Mouse (Mus musculus) ovary, postnatal 36 days (tissue): Measurements from ENCODE around the gene Larp1.
A peak's percentile ranks its signal among the peaks of the same experiment; 100 is the strongest.

Experiments
- DNase-seq: peaks from one replicate; pipeline ENCODE4 v3.0.0; 2022; ENCODE audit warnings: low spot score, mixed read lengths

Gene Larp1

DNA sequence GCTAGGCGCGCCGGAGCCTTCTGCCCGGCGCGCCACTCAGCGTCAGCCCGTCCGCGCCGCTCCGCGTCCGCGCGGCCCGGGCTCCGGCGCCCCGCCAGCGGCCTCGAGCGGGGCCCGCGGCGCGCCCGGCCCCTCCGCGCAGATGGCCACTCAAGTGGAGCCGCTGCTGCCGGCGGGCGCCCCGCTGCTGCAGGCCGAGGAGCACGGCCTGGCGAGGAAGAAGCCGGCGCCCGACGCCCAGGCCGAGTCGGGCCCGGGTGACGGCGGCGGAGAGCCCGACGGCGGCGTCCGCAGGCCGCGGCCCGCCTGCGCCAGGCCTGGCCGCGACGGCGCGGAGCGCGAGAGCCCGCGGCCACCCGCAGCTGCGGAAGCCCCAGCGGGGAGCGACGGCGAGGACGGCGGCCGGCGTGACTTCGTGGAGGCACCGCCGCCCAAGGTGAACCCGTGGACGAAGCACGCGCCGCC, at the start of gene Larp1:
Gene Larp1, plus strand, starts transcription at position 14 of the 465 bp plus-strand sequence.
- DNase-seq = no peak

DNA sequence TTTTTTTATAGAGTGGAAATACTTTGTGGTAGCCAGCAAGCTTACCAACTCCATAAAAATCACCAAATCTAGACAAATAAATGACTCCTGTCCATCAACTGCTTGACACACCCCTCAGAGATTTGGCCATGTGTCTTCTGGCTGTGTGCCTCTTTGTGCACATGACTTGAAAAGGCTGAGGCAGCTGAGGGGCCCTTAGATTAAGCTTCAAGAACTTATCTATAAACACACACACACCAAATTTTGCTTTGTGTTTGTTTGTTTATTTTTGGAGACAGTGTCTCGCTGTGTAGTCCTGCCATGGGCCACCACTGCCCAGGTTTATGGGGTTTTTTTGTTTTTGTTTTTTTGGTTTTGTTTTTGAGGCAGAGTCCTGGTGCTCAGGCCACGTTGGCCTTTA, 48.9 kb upstream of the Larp1 start:
- no peak for DNase-seq

DNA sequence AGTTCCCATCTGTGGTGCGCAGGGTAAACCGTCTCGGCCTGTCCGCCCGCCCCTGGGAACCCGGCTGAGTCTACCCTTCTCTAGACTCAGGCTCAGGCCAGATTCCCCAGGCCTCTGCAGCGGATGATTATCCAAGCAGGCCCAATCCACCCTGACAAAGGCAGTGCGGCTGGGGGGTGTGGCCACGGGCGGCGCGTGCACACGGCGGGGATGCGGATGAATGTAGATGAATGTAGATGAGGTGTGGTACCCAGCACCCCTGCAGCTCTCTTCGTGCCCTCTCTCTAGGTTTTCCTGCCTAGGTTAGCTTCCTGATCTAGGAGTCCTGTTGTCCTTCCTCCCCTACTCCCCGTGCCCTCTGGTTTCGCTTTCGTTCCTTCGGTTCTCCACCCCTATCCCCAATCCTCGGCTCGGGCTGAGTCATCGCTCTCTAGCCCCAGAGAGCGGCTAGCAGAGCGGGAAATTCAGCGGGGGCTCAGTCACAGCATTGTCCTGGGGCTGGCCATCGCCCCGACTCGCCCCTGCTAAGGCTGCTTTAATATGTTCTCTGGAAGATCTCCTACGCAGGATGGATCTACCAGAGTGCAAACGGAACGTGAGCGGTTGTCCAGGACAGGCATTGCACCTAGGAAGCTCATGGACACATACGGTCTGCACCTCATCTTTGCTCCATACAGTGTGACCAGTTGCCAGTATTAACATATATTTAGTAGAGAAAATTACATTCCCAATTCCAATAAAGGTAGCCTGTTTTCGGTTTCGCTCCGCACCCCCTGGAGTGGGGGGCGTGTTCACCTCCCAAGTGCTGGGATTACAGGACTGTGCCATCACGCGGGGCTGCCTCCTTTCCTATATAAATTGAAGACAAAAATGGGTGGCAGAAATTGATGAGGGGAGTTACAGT, 46.2 kb upstream of the Larp1 start:
- DNase-seq = peak; percentile 81

DNA sequence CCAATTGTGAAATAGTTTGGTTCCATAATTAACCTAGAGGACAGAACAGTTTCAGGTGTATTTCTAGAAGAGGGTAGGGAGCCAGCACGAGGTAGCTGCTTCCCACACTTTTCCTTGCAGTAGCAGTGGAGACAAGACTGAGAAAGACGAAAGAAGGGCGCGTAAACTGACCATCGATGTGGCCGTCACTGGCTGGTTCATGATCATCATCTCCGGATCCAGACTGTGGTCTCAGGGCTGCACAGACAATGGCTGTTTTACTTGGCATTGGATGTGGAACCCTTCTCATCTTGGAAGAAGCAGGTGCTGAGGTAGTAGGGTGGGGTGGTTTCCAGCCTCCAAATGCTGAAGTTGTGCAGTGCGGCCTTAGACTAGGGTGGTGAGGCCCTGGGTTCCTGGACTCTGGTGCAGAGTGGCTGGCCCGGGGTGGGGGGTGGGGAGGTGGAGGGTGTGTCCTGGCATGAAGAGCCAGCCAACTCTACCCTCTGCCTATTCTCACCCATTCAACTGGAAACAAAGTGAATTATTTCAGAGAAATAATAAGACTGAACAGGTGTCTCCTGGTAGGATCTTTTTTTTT, 45.5 kb upstream of the Larp1 start:
- DNase-seq = no peak

DNA sequence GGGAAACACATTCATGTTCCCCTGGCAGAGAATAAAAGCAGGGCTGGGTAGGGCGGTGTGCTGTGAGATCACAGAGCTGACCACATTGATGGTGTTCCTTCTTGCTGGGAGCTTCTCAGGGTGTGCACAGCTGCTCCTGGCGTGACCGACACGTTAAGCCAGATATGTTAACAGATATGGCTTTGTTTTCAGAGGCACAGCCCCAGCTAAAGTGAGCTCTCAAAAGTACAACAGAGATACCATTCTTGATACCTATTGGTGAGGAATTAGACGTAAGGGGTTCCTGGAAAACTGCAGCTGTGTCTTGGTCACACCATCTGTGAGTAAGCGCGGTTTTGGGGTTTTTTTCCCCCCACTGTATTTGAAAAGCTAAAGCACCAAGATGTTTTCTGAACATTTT, 42.2 kb upstream of the Larp1 start:
- no peak for DNase-seq

DNA sequence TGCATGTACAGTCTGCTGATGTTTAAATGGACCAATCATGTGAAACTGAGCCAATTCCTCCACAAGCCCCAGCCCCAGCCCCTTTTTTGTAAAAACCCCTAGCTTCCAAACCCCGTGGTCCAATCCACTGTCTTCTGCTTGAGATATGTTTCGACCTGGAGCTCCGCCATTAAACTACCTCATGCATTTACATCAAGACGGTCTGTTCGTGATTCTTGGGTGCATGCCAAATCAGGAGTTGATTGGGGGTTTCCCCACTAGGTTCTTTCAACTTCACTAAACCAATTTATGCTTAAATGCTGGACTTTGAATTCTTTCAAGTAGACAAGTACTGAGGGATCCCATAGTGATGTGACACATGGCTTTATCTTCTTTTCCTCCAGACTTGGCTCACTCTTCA, 40.6 kb upstream of the Larp1 start:
- DNase-seq = no peak

DNA sequence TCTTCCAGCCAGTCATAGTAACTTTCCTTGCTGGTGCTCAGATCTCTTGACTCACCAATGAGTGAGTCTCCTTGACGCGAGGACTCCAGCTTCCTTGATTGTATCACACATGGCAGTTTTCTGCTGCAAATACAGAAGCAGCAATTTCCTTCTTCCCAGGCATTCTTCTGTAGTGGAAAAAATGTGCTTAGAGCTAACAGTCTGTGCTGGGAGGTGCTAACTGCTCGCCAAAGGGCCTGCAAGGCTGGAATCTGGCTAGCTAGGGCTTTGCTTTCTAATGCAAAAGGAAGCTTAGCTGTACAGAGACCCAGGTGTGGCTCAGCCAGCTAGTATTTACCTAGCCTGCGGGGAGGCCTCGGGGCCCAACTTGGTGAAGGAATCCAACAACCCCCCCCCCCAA, 38.3 kb upstream of the Larp1 start:
- no peak for DNase-seq

DNA sequence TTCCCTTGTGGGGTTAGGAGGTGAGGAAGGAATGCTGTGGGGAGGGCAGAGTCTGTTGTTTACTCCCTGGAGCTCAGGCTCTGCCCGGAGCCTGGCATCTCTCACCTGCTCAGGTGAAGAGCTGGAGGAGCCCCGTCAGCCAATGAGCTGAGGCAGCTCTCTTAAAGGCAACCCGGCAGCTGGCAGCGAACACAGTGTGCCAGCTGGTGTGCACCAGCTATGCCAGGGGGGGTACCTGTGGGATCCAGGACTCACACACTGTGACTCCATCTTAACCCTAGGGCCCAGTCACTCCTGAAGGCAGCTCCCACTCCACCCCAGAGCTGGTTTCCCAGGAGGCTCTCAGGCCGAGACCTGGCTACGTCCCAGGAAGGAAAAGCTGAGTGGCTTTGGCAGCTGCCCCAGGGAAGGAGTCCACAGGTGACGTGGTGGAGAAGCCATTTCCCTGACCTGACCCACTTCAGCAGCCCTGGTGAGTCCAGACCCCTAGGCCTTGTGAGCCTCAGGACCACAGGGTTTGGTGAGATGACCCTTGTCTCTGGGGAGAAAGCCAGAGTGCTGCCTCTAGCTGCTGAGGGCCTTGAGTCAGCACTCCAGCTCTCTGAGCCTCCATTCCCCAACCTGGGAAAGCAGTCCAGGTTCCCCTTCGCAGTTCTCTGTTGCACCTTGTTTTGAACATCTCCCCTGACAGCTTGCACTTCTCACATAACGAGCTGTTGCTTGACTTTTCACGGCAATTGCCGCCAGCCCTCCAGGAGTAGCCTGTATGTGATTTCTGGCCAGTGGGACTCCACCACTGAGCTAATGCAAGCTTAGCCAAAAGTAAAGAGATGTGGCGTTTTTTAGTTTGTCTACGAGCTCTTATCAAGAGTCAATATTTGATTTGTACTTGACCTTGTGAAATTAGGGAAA, 35.6 kb upstream of the Larp1 start:
- DNase-seq = peak; percentile 50

DNA sequence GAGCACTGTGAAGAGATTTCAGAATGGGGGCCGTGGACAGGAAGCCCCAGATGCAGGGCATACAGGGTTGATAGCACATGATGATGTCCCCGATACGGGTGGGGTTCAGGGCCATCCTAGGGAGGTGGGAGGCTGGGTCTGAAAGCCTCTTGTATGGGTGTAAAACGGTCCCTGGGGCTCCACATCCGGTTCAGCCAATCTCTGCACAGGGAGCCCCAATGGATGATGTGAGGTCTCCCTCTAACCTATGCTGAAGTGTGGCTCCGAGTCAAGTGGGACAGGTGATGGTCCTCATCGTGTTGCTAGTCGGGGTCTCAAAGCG, 35.0 kb upstream of the Larp1 start:
- no peak for DNase-seq

DNA sequence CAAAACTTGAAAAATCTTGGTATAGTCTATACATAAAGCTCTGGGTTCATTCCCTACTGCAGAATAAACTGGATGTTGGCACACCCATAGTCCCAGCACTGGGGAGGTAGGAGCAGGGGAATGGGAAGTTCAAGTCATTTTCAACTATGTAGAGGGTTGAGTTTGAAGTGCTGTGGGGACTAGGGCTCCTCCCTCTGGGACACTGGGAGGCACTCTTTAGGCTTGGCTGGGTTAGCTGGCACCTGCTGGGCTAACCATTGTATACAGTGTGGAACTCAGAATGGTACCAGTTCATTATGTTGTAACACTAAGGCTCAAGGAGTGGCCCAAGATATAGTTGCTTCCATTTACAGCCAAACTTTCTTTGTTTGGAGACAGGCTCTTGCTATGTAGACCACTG, 33.0 kb upstream of the Larp1 start:
- DNase-seq = no peak

DNA sequence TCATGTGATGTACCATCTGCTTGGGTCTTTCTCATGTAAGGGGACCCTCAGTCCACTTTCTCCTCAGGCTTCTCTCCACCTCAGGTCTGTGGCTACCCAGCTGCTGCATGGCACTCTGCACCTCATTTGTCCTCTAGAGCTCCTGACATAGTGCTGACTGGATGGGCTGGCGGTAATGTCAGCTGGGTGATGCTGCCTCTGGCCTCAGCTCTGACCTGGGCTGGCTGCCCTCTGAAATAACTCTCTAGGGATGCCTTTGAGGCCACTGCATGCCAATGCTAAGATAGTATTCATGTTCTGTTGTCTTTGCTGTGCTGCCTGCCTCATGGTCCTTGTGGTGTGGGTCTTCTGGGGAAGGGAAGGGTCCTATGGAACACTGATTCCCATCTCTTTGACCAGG, 31.2 kb upstream of the Larp1 start:
- no peak for DNase-seq

DNA sequence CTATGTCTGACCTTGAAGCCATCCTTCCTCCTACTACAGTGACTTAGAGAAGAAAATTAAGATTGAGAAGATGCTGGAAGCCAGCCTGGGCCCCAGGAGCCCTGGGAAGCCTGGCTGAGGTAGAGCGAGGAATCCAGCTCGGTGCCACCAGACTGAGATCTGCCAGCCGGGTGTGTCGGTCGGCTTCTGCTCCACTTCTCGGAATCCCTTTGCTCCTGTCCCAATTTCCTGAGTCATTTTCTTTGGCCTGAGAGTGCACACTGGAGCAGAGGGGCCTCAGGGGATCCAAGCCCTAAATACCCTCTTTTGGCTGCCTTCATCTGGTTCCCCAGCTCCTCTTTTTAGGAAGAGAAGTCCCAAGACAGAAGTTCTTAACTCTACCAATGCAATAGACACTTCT, 29.2 kb upstream of the Larp1 start:
- no peak for DNase-seq

DNA sequence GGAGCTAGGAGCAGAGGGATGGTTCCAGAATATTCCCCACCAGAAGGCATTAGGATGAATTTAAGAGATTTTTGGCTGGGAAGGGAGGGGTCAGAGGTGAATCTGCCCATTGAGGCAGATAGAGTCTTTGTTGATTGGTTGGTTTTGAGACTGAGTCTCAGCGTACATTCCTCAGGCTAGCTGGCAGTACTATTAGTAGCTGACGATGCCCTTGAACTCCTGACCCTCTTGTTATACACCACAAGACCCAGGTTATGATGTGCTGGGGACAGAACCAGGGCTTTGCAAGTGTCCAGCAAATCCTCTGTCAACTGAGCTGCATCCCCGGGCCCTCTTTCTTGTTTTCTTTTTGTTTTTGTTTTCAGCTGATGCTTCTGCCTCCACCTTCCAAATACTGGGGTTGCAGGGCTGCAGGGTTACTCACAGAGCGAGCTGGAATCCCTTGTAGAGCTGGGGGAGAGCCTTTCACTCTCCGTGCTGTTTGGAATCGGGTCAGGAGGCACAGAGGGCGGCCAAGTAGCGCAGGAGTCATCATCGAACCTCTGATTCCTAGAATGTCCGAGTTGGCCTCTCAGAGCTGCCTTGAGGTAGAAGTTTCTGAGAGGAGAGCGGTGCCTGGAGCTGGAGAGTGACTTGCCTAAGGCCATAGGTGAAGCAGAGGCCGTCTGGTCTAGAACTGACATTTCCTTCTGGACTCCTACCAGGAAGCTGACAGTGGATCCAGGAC, 27.6 kb upstream of the Larp1 start:
- DNase-seq = no peak

DNA sequence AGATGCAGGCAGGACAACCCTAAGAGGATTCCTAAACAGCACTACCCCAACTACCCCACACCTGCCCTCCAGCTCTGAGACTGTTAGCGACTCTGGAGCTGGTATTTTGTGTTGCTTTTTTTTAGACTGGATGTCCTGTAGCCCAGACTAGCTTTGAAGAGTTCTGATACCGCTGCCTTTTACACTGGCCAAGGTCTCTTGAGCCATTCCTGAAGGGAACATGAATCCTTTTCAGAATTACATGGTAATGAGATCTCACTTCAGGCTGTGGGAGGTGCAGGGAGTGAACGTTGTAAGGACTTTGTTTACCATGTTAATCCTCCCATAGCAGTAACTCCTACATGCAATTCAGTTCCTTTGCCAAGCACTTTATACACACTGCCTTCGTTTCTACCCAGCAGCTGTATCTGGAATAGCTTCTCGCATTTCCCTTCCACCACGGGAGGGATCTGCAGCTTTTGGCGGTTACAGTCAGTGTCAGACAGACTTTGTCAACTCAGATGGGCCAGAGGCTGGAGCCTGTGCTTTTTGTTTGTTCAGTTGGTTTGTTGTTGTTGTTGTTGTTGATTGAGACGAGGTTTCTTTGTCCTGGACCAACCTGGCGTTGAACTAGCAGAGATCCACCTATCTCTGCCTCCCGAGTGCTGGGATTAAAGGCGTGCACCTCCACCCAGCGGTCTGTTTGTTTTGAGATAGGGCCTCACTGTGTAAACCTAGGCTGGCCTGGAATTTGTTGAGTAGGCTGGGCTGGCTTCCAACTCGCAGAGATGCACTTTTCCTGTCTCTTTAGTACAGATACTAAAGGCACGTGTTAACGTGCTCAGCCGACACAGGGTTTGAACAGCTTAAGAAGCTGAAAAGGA, 25.2 kb upstream of the Larp1 start:
- peak; percentile 33 for DNase-seq

DNA sequence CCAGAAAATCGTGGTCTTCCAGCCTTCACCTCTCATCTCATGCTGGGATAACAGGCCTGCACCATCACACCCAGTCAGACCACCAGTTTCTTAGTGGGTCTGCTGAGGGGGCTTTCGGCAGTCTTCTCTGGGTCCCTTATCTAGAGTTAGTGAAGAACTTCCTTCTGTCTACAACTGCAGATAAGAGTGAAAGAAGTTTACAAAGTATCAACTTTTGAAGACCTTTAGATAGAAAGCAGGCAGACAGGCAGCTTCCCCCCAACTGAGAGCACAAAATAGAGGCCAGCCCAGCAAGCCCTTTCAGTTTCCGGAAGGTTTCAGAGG, 24.6 kb upstream of the Larp1 start:
- DNase-seq = no peak

DNA sequence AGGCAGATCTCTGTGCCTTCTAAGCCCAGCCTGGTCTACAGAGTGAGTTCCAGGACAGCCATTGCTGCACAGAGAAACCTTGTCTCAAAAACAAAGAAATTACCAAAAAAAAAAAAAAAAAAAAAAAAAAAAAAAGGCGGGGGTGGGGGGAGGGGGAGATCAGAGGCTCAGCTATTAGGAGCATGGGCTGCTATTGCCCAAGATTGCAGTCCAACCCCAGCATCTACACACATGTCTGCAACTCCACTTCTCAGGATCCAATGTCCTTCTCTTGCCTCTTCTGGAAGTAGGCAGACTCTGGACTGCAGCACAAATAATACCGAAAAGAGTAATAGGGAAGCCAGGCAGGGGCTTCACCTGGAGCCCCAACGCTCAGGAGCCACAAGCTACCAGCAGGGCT, 23.4 kb upstream of the Larp1 start:
- no peak for DNase-seq

DNA sequence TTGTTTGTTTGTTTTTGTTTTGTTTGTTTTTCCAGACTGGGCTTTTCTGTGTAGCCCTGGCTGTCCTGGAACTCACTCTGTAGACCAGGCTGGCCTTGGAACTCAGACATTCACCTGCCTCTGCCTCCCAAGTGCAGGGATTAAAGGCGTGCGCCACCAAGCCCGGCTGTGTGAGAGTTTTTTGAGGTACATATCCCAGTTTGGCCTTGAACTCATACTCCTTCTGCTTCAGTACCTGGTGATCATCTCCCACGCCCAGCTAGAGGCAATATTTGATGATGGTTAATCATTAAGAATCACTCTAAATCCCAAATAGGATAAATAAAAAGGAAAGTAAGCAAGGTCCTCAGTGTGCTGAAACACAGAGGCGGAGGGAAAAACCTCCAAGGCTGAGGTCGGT, 22.8 kb upstream of the Larp1 start:
- no peak for DNase-seq

DNA sequence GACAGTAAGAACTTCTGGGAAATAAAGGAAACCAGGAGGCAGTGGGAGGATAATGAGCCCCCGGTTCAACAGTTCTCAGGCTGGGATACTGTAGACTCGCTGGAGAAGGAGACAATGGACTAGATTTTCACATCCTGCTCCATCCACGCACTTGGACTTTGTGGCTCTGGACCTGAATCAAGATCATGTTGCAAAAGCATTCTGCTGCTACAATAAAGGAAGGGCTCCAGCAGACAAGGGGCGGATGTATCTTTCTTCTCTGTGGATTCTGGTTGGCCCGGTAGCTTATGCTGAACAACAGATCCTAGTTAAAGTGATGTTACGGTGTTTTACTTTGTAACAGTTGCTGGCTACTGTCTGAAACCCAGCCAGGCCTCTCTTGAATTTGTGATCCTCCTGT, 22.4 kb upstream of the Larp1 start:
- DNase-seq = no peak

DNA sequence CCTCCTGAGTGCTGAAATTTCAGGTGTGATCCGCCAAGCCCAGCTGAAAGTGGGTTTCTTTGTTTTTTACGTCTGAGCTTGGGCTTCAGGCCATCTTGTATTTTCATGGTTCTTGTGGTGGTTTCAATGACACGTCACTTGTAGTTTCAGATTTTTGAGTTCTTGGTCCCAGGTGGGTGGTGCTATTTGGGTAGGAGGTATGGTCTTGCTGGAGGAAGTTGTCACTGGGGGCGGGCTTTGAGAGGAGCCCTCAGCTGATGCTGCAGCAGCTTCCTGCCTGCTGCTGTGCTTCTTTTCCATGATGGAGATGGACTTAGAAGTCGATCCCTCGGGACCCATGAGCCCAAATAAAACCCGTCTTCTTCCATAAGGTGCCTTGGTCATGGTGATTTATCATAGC, 22.0 kb upstream of the Larp1 start:
- DNase-seq = no peak

DNA sequence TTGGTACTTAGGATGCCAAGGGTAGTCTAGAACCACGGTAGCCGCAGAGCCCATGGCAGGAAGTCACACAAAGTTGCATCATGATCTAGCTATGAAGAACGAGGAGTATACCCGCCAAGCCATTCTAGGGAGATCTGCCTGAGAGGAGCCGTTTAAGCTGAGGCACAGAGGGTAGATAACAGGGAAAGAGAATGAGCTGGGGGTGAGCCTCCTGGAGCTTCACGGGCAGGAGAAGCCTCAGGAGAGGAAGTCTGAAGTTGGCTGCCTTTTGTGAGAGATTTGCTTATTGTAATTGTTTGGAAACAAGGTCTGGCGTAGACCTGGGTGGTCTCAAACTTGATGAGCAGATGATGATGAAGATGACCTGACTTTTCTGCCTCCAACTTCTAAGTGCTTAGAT, 10.7 kb upstream of the Larp1 start:
- DNase-seq = no peak

DNA sequence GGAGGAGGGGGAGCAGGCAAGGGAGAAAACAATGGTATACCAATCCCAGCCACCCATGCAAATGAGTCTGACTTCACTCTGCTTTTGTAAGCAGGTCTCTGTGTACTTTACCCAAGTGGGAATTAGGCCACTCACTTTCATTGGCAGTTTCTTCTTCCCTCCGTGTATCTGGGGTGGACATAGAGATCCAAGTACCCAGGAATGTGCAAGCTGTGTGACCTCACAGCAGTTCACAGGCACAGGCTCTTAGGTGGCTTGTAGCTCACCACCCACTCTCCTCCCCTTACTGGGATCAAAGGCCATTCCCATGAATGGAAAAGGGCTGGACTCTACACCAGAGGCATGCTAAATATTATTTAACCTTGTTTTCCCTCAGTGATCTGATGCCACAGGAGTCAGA, 10.0 kb upstream of the Larp1 start:
- DNase-seq = no peak
